Mouse (Mus musculus) left cerebral cortex, adult 18-20 months (tissue): ENCODE measurements at regions not wholly inside any gene's neighbourhood (a gene's known extent, or its start where the extent isn't known, plus 50 kb on each side); places are given as distances from the start of the nearest gene placed in this dataset.

Experiments used
- DNase-seq, 2 experiments: peaks; one replicate each; pipeline ENCODE4 v3.0.0; 2021 to 2022; ENCODE audit warnings: low spot score in 2 of 2, mixed read lengths in 1 of 2

DNA sequence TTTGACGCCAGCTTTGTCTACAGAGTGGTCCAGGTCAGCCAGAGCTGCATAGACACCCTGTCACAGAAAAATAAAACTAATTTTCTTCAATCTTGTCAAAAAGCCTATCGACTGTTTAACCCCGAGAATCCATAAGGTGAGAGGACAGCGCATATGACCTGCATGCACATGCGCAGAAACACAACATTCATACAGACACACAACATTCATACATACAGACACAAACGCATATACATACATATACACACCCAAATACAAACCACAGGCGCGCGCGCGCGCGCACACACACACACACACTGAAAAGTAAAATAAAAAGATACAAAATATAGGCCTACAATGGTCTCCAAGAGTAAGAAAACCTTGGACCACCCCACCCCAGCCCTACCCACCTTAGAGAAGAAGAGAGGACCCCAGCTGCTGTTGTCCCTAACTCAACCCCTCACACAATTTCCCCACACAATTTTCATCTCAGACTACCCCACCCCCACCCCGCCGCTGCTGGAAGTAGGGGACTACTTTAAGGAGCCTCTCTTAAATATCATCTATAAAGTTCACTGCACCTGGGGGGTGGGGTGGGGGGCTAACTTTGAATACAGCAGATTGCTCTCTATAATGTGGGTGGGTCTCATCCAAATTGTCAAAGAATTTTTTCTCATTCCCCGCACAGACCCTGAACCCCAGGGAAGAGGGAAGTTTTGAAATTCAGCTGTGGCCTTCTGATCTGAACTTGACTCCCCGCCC, 52.2 kb upstream of the Chd2 start:
- DNase-seq = no peak

DNA sequence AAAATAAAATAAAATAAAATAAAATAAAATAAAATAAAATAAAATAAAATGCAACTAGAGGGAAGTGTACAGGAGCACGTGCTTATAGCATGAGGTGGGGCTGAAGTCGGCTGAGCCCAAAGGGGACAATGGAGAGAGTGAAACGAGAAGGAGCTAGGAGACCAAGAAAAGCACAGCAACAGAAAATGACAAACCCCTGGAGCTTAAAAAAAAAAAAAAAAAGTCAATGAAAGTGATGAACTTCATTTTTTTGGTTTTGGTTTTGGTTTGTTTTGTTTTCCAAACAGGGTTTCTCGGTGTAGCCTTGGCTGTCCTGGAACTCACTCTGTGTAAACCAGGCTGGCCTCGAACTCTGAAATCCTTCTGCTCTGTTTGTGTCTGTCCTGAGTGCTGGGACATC, 51.2 kb upstream of the Chd2 start:
- no peak for DNase-seq
